Mouse (Mus musculus): ENCODE data around the gene Siae.

- TF ChIP-seq POLR2A (IDR thresholded peaks at IDR 0.05; ENCODE audit: borderline replicate concordance, control insufficient read depth, low read depth, low read length) = no peak
- no peak for TF ChIP-seq CTCF (IDR thresholded peaks at IDR 0.05; ENCODE audit: control insufficient read depth, insufficient read depth, low read length)
Measured at GRCm38 (mm10) chr9:37519995-37520394, 35.5 kb upstream of the Siae start.

All from bone marrow, adult 2 months (tissue).